Mouse (Mus musculus) kidney, adult 2 months (tissue): ENCODE measurements at regions not wholly inside any gene's neighbourhood (a gene's known extent, or its start where the extent isn't known, plus 50 kb on each side); places are given as distances from the start of the nearest gene placed in this dataset.

Source experiments
- CTCF ChIP-seq: fragments of 200-500 bp; conservative IDR thresholded peaks from 2 replicates; pipeline ENCODE4 v1.5.1; 2011; ENCODE audit warnings: low read depth, mild to moderate bottlenecking, control low read depth, low read length, moderate library complexity, mixed read lengths; ENCODE audit not compliant: insufficient read depth, insufficient read length
- POLR2A ChIP-seq: fragments of 200-500 bp; IDR thresholded peaks from one replicate; pipeline ENCODE4 v1.6.1; 2011; ENCODE audit warnings: low read depth, low read length, control low read depth

DNA sequence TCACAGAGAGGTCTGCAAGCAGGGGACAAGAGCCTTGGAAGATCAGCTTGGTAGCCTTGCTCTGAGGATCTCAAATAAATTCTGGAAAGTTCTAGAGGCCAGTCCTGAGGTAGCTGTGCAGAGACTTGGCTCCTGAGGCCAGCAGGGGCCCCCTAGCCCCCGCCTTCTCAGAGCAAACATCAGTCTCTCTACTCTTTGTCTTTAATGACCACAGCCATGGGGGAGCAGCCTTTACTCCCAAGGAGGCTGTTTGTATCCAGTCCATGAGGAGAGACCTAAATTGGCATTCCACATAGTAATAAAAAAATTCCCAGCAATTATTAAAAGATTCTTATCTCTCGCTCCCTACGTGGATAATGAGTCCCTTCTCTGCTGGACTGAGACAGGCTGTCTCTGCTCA lies 726.8 kb downstream of the Gm826 start:
- TF ChIP-seq CTCF: no peak
- no peak for TF ChIP-seq POLR2A
